Mouse (Mus musculus): ENCODE measurements around the gene Nop9.

Nop9 gene

DNA sequence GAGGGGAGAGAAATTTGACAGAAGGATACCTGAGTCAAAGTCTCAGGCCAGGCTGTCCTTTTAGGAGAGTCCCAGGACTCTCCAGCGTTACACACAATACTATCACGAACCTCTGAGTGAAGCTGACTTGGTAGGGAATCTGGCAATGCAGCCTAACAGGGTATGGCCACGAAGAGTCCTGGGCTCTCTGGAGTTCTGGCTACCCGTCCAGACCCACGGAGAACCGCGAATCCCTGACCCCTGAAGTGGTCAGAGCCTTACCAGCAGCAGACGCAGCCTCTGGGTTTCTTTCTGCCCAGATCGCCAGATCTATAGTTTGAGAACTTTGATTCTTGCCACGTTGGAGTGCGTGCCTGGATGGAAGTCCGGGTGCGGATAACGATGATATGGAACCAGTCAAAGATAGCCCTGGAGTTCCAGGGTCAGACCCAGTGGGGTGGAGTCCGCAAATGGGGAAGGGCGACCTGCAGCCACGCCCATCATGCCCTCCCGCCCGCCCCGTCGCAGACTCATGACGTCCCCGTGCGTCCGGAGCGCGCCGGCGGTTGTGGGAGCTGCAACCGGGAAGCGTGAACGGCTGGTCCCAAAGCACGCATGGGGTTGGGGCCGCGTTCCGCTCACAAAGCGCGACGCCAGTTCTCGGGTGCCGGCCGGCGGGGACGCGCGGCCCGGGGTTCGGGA is at the start of gene Nop9, which contains the start of gene Dhrs1:
Gene Nop9 (plus strand): TSS at position 514 of the 681 bp plus-strand sequence.
Gene Dhrs1 (minus strand): TSS at position 511 of the 681 bp plus-strand sequence.
- DNase-seq (ENCODE audit: extremely low read depth, low read depth): no peak

DNA sequence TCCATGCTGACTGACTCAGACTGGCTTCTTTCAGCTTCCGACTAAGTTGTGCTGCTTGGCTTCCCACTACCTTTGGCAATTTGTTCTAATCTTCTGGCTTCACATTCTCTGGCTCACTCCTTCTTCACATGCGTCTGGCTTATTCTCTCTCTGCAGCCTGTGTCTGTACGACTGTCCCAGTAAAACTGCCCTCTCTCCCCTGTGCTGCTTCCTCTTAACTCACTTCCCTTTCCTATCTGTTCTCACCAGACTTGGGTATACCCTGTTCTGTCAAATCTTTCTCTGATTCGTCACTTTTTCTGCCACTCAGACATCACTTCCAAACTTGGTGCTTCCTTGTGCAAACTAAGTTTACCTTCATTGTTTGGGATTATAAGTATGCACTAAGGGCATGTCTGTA is 48.3 kb upstream of the Nop9 start:
- peak; percentile 85 for DNase-seq (ENCODE audit: extremely low read depth, low read depth)

DNA sequence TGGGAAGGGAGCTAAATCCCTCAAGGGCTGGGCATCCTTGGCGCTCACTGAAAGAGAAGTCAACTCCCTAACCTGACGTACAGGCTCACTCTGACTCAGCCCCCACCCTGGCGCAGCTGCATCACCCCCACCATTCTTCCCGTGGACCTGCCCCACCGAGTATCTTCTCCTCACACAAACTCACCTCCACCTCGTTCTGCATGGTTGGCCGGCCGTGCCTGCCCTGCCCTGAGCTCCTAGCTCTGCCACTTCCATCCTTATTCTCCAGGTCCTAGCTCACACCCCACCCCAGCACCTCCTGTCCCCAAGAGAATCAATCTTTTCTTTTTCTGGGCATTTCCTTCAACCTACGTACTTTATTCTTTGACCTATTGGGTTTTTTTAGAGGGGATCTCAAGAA is 44.4 kb upstream of the Nop9 start:
- DNase-seq (ENCODE audit: extremely low read depth, low read depth): no peak

DNA sequence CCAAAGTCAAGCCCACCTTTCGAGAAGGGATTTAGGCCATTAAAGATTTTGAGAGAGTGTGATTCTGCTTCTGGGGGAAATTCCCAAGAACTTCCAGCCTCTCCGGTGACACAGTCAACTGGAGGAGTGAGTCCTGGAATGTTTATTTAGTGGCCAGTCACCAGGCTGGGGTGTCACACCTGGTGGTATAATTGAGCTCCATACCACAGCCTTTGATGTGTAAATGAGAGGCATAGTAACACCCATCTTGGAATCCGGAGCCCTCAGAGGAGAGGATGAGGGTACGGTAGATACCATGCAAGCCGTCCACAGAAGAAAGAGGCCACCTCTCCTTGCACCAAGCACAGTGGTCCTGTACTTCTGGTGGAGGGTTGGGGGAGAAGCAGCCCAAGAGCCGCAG is 42.7 kb upstream of the Nop9 start:
- no peak for DNase-seq (ENCODE audit: extremely low read depth, low read depth)

DNA sequence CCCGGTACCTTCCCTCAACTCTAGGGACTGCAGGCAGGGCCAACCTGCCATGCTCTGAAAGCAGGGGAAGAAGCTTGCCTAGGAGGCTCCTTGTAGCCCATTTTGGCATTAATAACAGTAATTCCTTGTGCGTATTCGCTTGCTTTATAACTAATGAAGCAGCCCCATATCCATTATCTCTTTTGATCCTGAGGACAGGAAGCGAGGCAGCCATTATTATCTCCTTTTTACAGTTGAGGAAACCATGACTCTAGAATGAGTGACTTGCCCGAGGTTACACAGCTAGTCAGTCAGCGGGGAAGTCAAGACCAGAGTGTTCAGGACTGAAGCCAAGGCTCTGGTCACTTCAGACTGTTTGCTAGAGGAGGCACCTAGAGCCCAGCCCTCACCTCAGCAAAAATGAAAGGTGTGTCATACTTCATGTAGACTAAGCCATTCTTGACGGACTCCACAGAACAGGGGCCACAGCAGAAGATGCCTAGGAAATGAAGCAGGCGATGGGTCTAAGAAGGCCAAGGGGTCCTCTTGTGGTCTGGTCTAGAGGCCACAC is 39.4 kb upstream of the Nop9 start:
- DNase-seq (ENCODE audit: extremely low read depth, low read depth): no peak

DNA sequence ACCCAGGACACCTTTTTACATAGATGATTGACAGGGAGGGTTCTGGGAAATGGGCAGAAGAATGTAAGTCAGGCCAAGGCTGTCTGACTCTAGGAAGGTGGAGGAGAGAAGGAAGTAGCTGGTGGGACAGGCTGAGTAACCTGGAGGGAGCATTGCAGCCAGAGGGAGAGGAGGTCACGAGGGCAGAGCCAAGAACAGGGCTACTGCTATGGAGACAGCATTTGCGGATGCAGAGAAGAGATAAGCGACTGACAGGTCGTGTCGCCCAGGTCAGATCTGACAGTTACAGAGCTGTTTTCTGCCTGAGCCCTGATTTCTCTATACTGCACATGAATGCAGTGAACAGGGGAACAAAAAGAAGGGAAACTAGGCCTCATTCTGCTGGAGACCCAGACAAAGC is 38.1 kb upstream of the Nop9 start:
- DNase-seq (ENCODE audit: extremely low read depth, low read depth): no peak

DNA sequence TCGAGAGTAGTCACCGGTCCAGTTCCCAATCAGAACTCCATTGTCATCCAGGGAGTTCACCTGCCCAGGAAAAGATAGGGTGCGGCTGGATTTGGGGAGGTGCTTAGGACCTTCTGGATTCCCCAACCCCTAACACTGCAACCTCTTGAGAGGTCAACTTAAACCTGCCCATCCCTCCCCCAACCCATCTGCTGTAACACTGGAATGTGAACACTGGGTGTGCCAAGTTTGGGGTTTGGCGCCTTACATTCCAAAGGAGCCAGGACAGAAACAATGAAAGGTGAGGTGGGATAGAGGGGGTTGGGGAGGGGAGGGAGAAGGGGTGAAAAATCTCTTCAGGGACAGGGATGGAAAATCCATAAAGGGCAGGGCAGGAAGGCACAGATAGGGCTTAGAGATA is 36.0 kb upstream of the Nop9 start:
- DNase-seq (ENCODE audit: extremely low read depth, low read depth): no peak

DNA sequence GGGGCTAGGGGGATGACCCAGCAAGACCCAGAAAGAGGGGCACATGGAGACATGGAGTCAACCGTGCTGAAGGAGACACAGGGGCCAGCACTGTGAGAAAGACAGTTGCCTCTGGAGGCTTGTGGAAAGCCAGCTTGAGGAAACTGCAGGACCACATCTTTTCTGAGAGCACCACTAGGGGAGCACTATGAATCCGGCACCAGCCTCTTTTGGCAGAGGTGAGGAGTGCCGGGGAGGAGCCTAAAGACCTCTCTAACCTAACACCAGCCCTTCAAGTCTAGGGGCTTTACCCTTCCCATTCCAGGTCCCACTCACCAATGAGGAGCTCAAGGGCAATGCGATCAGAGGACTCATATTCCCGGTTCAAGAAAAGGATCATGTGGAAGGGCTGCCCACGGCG is 33.7 kb upstream of the Nop9 start:
- no peak for DNase-seq (ENCODE audit: extremely low read depth, low read depth)

DNA sequence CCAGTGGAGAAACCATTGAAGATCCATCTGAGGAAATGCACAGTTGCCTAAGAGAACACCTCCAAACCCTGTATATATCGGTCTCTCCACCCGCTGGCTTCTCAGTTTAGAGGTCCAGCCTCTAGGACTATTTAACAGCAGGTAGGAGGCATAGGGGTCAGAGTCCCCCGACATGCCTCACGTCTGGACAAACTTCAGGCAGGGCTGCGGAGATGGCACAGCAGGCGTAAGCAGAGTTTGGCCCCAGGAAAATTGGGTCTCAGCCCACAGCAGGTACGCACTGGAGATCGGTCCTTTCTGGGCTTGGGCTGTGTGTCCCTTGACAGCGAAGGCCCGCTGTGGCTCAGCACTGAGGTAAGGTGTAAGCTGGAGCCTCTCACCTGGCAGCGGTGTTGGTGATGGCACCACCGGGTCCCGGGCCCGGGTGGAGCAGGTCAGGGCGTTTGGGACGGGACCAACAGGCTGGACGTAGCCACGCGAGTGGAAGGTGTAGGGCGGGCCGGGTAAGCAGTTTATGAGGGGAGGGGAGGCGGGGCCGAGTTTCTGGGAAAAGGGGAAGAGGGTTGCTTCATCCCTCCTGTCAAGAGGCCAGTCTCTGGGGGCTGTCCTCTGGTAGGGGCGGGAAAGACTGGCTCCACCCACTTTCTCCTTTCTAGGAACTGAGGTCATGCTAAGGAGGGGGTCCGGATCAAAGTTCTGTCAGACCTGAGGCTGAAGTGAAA is 32.3 kb upstream of the Nop9 start:
- peak; percentile 82 for DNase-seq (ENCODE audit: extremely low read depth, low read depth)

DNA sequence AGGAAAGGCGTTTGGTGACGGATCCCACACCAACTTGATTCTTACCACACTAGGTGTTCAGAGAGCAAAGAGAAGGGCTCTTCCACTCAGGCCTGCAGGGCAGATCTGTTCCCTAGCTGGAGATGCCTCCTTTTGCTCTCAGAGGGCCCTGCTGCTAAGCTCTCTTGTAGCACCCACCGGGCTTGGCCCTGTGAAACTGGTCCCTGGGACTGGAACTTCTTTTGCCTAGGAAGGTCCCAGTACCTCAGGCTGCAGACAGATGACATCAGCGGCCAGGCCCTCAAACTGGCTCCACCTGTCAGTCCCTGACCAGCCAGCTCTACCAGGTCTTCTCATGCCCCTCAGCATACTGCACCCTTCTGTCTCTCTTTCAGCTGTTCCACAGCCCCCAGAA is 31.8 kb upstream of the Nop9 start, which contains the start of gene Tgm1:
Gene Tgm1 (minus strand): TSS at position 198 of the 394 bp plus-strand sequence.
- DNase-seq (ENCODE audit: extremely low read depth, low read depth): no peak

DNA sequence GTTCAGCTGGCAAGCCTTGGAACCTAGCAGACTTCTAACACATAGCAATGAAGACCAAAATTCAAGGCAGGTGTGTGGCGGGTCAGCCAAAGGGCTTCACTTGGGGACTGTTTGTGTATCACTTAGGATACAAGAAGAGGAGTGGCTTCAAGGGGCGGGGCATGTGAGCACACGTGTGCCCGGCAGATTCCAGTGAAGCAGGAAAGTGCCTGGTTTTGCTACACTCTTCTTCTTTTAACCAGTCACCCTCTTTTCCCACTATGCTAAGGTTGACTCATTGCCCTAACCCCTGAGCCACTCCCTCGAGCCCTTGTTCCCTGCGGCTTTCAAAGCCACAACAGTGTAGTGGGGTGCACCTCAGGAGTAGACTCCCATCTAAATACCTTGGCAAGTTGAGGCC is 30.6 kb upstream of the Nop9 start:
- DNase-seq (ENCODE audit: extremely low read depth, low read depth): no peak

DNA sequence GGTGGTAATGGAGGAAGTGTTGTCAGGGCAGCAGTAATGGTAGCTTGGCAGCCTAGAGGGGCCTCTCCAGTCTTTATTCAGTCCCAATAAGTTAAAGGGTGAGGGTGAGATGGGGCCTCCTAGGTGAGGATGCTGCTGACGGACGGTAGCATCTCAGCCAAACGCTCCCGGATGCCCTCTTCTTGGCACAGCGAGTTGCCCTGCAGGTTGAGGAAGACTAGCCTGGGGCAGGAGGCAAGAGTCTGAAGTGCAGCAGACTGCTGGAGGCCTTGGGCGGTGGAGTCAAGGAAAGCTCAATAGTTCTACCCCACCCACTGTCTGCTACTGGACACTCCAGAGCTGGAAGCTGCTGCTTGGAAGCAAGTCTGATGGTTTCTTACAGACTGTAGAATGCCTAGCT is 29.2 kb upstream of the Nop9 start:
- no peak for DNase-seq (ENCODE audit: extremely low read depth, low read depth)

DNA sequence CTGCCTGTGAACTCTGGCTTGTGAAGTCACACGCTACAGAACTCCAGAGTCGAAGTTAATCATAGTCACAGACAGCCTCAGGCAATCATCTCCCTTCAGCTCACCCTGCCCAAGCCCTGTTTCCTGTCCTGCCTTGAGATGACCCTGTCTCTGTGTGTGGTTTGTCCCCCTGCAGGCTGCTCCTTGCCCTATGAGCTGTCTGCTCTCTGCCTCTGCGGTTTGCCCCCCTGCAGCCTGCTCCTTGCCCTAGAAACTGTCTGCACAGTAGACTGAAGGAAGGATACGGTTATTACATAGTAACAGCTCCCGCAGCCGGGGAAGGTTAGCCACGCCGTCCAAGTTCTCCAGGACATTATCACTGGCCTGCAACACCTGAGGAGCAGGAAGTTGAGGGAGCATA is 28.6 kb upstream of the Nop9 start:
- no peak for DNase-seq (ENCODE audit: extremely low read depth, low read depth)

DNA sequence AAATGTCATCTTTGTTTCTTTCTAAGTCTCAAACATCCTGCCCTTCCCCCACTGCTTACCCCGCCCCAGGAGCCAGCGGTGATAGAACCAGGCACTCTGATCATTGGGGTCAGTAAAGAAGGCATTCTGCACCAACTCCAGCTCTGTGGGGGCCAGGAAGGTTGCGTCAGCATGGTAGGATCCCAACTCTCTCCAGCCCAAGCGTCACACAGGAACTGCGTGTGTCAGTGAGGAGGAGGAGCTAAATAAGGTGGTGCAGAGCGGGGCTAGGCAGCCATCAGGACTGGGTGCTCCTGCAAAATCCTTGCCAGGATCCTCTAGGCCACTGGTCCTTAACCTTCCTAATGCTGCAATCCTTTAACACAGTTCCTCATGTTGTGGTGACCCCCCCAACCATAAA is 25.8 kb upstream of the Nop9 start:
- DNase-seq (ENCODE audit: extremely low read depth, low read depth): no peak

DNA sequence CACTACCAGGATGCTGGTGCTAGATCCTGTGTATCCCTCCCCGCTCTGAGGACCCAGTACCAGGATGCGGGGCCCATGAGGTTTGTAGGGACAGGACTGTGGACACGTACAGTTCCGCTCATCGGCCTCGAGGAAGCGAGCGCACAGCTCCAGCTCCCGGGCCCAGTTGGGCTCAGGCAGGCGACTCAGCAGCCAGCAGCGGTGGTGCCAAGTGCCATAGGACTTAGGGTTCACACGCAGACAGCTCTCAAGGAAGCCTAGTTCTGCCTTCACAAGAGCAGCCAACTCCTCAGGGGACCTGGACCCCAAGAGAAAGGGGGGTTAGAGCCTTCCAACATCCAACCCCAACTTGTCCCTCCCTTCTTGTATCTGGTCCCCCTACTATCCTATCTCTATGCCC is 24.8 kb upstream of the Nop9 start:
- no peak for DNase-seq (ENCODE audit: extremely low read depth, low read depth)

DNA sequence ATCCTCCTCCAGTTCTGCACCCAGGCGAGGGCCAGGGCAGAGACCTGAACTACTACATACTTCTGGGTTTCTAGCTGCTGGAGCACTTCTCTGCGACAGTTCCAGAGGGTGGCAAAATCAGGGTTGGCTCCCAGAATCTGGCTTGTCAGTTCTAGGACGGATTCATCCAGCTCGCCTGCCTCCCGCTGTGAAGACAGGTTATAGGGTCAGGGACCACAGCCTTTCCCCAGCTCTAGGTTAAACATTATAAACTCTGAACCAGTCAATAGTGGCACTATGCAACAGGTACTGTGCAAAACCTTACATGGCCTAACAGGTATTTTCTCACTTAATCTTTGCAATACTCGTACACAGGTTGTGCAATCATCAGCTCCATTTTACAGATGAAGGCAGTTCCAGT is 24.4 kb upstream of the Nop9 start:
- DNase-seq (ENCODE audit: extremely low read depth, low read depth): no peak

DNA sequence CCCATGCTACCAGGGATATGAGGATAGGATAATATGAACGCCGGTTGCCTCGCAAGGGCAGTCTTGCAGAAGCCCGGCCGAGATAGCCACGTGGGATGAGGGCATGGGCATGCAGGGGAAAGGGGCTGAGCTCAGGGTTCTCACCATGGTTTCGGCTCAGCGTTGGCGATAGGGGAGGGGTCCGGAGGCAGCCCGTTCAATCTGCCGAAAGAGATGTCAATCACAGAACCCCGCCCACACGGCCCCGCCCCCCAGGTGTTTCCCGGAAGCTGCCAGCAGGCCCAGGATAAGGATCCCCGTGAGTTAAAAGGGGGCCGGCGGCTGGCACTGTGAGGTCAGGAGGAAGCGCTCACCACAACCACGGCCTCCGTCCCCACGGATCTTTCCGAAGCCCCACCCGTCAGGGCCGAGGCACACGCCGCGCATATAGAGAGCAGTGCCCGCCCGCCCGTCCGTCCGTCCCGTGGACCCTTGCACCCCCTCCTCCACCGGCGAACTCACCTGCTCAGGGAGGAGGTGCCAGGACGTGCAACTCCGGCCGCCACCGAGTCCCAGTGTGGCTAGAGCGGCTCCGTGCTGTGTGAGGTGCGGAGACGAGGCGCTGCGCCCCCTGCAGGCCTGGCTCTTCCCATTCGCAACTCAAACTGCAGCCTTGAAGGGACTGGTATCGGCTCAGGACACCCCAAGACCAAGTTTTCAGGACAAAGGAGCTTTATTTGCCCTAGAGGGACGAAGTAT is 23.6 kb upstream of the Nop9 start, which contains the start of gene Rabggta:
Gene Rabggta (minus strand): TSS at position 564 of the 738 bp plus-strand sequence.
- peak; percentile 78 for DNase-seq (ENCODE audit: extremely low read depth, low read depth)

DNA sequence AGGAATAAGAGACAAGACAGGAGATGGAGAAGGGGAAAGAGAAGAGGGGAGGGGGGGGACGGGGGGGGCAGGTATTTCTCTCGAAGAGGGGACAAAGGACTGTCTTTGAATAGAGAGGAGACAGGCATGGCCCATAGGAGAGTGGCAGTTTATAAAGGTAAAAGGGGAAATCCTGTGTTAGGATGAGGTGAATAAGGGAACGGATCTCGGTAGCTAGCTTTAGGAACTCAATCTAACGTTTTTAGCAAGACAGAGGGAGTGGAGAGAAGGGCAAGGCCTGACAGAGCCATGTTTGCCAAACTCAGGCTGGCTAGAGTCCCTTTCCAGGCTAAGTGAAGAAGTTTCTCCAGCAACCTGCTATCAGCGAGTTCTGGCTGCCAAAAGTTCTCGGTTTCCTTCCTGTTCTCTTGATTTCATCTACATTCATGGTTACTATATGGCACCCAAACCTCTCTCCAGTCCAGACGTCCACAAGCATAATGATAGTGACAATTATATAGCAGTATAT is 23.0 kb upstream of the Nop9 start:
- DNase-seq (ENCODE audit: extremely low read depth, low read depth): peak; percentile 28

DNA sequence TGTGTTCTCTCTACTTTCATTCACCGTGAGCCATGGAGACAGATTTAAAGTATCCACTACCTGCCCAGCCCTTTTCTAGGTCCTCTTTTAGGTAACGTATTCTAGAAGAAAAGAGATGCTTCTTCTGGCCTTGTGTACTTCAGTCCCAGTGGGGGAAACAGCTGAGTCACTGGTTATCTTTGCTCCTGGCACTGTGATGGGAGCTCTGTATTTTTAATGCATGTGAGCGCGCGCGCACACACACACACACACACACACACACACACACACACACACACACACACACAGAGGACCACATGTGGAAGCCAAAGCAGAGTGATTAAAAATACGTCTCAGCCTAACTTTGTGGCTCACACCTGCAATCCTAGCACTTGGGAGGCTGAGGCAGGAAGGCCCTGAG is 22.1 kb upstream of the Nop9 start:
- DNase-seq (ENCODE audit: extremely low read depth, low read depth): peak; percentile 74

DNA sequence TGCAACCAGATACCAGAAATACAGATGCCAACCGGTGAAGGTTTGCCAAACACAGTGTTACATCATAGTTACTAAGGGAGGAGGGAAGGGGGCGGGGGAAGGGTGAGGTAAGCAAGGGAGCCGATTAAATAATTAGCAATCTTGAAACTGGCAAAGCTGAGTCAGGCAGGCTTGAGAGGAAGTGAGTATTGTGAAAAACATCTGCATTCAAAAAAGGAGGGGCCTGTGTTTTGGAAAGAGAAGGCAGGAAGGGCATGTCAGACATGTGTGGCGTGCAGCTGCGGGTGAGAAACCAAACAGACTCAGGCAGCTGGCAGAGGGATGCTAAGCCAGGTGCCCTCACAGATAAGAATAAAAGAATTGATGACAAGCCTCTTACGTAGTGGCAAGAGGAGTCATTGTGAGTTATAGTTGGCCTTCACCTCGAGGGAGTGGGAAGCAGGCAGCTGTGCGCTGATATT is 21.1 kb upstream of the Nop9 start:
- peak; percentile 50 for DNase-seq (ENCODE audit: extremely low read depth, low read depth)

DNA sequence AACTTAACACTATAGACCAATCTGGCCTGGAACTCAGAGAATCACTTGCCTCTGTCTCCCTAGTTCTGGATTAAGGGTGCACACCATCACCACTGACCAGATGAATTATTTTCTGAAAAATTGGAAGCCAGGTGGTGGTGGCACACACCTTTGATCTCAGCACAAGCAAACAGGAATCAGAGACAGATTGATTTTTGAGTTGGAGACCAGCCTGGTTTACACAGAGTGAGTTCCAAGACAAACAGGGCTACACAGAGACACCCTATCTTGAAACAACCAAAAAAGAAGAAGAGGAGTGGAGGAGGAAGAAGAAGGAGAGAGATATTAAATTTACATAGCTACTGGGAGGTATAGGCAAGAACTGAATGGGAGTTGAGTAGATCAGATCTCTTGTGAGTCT is 19.2 kb upstream of the Nop9 start:
- DNase-seq (ENCODE audit: extremely low read depth, low read depth): no peak

Measured in MEL-GATA-1-ER (cell line).